In genomic region chr1:4571299-4572202, GRCm38 (mm10) we compare ENCODE assay signal across 8 mouse cellular contexts.
DNase-seq lines count a peak whose midpoint lies in the region; ATAC-seq and TF ChIP-seq lines count a peak whose summit lies in the region.

No protein-coding gene starts in this region.

- no peaks in the 10 kb centered on the region; the same call in 1 of the 2 replicates for H3K9me3 ChIP-seq in hindbrain, embryonic 12.5 days (replicated peaks)
- H3K9me3 ChIP-seq in lung, postnatal 0 days (ENCODE audit: low read length): no peaks in the 10 kb centered on the region

- peak; percentile 57 for TF ChIP-seq CTCF in lung, postnatal 0 days (IDR thresholded peaks at IDR 0.05)

- peak; percentile 98 for ATAC-seq in hindbrain, embryonic 12.5 days (ENCODE audit: low FRiP score)
- peak; percentile 94 for ATAC-seq in lung, postnatal 0 days

- H3K27me3 ChIP-seq in hindbrain, embryonic 12.5 days: no peaks in the 10 kb centered on the region
- H3K27me3 ChIP-seq in lung, postnatal 0 days (replicated peaks; ENCODE audit: insufficient read depth, low read length): no peaks in the 10 kb centered on the region

- under 1% methylated on average over 46 of the region's 58 CpGs for WGBS in hindbrain, embryonic 12.5 days
- WGBS in lung, postnatal 0 days: 5% methylated on average over 40 of the region's 58 CpGs

- peaks cover 3% of the 10 kb centered on the region for H3K4me1 ChIP-seq in hindbrain, embryonic 12.5 days
- H3K4me1 ChIP-seq in lung, postnatal 0 days (ENCODE audit: insufficient read depth, low read depth, low read length): no peaks in the 10 kb centered on the region

- peak overlapping the region; percentile 96 for H3K27ac ChIP-seq in hindbrain, embryonic 12.5 days
- peak overlapping the region; percentile 73 for H3K27ac ChIP-seq in lung, postnatal 0 days (ENCODE audit: low read length)

- no peaks in the 10 kb centered on the region for H3K36me3 ChIP-seq in hindbrain, embryonic 12.5 days
- no peaks in the 10 kb centered on the region for H3K36me3 ChIP-seq in lung, postnatal 0 days (ENCODE audit: insufficient read depth, low read length)

- TF ChIP-seq EP300 in lung, postnatal 0 days (IDR thresholded peaks at IDR 0.05): peak; percentile 56

- peak overlapping the region; percentile 78 for H3K9ac ChIP-seq in hindbrain, embryonic 12.5 days
- H3K9ac ChIP-seq in lung, postnatal 0 days (replicated peaks; ENCODE audit: low read depth): no peak overlapping the region

- H3K4me2 ChIP-seq in hindbrain, embryonic 12.5 days (replicated peaks): peak overlapping the region; percentile 72
- peak overlapping the region; percentile 77 for H3K4me2 ChIP-seq in lung, postnatal 0 days (replicated peaks; ENCODE audit: low read depth, low read length)

- DNase-seq in R1 (ENCODE audit: low read depth, low spot score): peak; percentile 61
- DNase-seq in cerebellum, postnatal 10 days: peak; percentile 84 to 88
- peak; percentile 24 to 29 for DNase-seq in frontal cortex, postnatal 25 days (ENCODE audit: low spot score in 2 of 2)
- peak; percentile 23 to 37 for DNase-seq in layer of hippocampus, postnatal 25 days (ENCODE audit: extremely low spot score in 1 of 2, low spot score in 1 of 2)
- peak; percentile 83 for DNase-seq in lung, postnatal 0 days (ENCODE audit: low spot score)
- DNase-seq in retina, postnatal 1 day: peak; percentile 87
- DNase-seq in thymus, postnatal 14 days: no peak

- H3K4me3 ChIP-seq in hindbrain, embryonic 12.5 days: peak overlapping the region; percentile 59
- H3K4me3 ChIP-seq in lung, postnatal 0 days (ENCODE audit: low read depth, low read length): peak overlapping the region; percentile 32
